Mouse (Mus musculus): Measurements from ENCODE around the gene Ppbp.

Ppbp gene

GRCm38 (mm10) chr5:90768218-90768617 lies at the start of gene Ppbp:
Ppbp (plus strand) TSS chr5:90768518.
- no peak for DNase-seq (ENCODE audit: low spot score)

- no peak for DNase-seq (ENCODE audit: low spot score)
These were observed 45.7 kb upstream of the Ppbp start for GRCm38 (mm10) chr5:90722656-90723055.

- no peak for DNase-seq (ENCODE audit: low spot score)
These were observed 40.1 kb upstream of the Ppbp start for GRCm38 (mm10) chr5:90728254-90728653.

GRCm38 (mm10) chr5:90731480-90731879 lies 36.8 kb upstream of the Ppbp start:
- no peak for DNase-seq (ENCODE audit: low spot score)

- no peak for DNase-seq (ENCODE audit: low spot score)
These were observed 26.3 kb upstream of the Ppbp start for GRCm38 (mm10) chr5:90742029-90742428.

GRCm38 (mm10) chr5:90753934-90754333 lies 14.4 kb upstream of the Ppbp start:
- no peak for DNase-seq (ENCODE audit: low spot score)

- DNase-seq (ENCODE audit: low spot score) = no peak
These were observed 10.2 kb upstream of the Ppbp start for GRCm38 (mm10) chr5:90758020-90758605.

- DNase-seq (ENCODE audit: low spot score) = peak; percentile 53
These were observed 8.9 kb upstream of the Ppbp start, which contains the start of gene Cxcl5 for GRCm38 (mm10) chr5:90759077-90760065. Cxcl5 (plus strand) TSS chr5:90759360.

- DNase-seq (ENCODE audit: low spot score) = no peak
These were observed 8.0 kb upstream of the Ppbp start for GRCm38 (mm10) chr5:90760303-90760702.

- DNase-seq (ENCODE audit: low spot score) = no peak
These were observed 7.5 kb upstream of the Ppbp start for GRCm38 (mm10) chr5:90760844-90761243.

GRCm38 (mm10) chr5:90761834-90762233 lies 6.5 kb upstream of the Ppbp start:
- DNase-seq (ENCODE audit: low spot score) = no peak

- no peak for DNase-seq (ENCODE audit: low spot score)
These were observed 4.2 kb upstream of the Ppbp start for GRCm38 (mm10) chr5:90763912-90764665.

- no peak for DNase-seq (ENCODE audit: low spot score)
These were observed 2.3 kb upstream of the Ppbp start for GRCm38 (mm10) chr5:90765821-90766606.

- DNase-seq (ENCODE audit: low spot score) = no peak
These were observed 3.1 kb downstream of the Ppbp start for GRCm38 (mm10) chr5:90771369-90771768.

GRCm38 (mm10) chr5:90771880-90772653 lies 3.7 kb downstream of the Ppbp start, which contains the start of gene Pf4:
Pf4 (plus strand) TSS chr5:90772435.
- DNase-seq (ENCODE audit: low spot score) = no peak

- DNase-seq (ENCODE audit: low spot score) = no peak
These were observed 7.2 kb downstream of the Ppbp start for GRCm38 (mm10) chr5:90775562-90775961.

GRCm38 (mm10) chr5:90777621-90778020 lies 9.3 kb downstream of the Ppbp start:
- no peak for DNase-seq (ENCODE audit: low spot score)

GRCm38 (mm10) chr5:90778856-90779255 lies 10.5 kb downstream of the Ppbp start:
- DNase-seq (ENCODE audit: low spot score) = no peak

- DNase-seq (ENCODE audit: low spot score) = no peak
These were observed 15.4 kb downstream of the Ppbp start for GRCm38 (mm10) chr5:90783697-90784096.

- peak; percentile 77 for DNase-seq (ENCODE audit: low spot score)
These were observed 17.6 kb downstream of the Ppbp start, which contains the start of gene Cxcl3 for GRCm38 (mm10) chr5:90785659-90786588. Cxcl3 (plus strand) TSS chr5:90786103.
